Mouse (Mus musculus) C2C12 (cell line): ENCODE measurements at regions not wholly inside any gene's neighbourhood (a gene's known extent, or its start where the extent isn't known, plus 50 kb on each side); places are given as distances from the start of the nearest gene placed in this dataset.

ENCODE experiments used
- H3K27me3 ChIP-seq: one replicate; pipeline ENCODE4 v1.6.1; 2011; ENCODE audit not compliant: control insufficient read depth, insufficient read depth, insufficient read length
- H3K36me3 ChIP-seq: one replicate; pipeline ENCODE4 v1.6.1; 2011; ENCODE audit not compliant: control insufficient read depth, insufficient read depth
- H3K4me3 ChIP-seq: one replicate; pipeline ENCODE4 v1.5.1; 2011; ENCODE audit warnings: mild to moderate bottlenecking, control low read depth; ENCODE audit not compliant: poor library complexity, insufficient read depth, severe bottlenecking
- H3K79me2 ChIP-seq: one replicate; pipeline ENCODE4 v1.6.1; 2011; ENCODE audit not compliant: control insufficient read depth, insufficient read depth
- H3K79me3 ChIP-seq: one replicate; pipeline ENCODE4 v1.6.1; 2011; ENCODE audit warnings: low read depth, control low read depth
- H3ac ChIP-seq: one replicate; pipeline ENCODE3; 2011; ENCODE audit warnings: low read depth; ENCODE audit not compliant: control insufficient read depth, insufficient read length
- CEBPB ChIP-seq: IDR thresholded peaks from one replicate; pipeline ENCODE4 v1.6.1; 2011; ENCODE audit warnings: low read depth, mild to moderate bottlenecking, control low read depth, moderate library complexity
- CTCF ChIP-seq: IDR thresholded peaks from one replicate; pipeline ENCODE4 v1.5.1; 2011; ENCODE audit not compliant: control insufficient read depth, insufficient read depth, insufficient read length
- FOSL1 ChIP-seq: IDR thresholded peaks from one replicate; pipeline ENCODE4 v1.8.0; 2011; ENCODE audit warnings: mild to moderate bottlenecking, low read length; ENCODE audit not compliant: poor library complexity, insufficient read depth, severe bottlenecking
- MAX ChIP-seq: IDR thresholded peaks from one replicate; pipeline ENCODE4 v1.6.1; 2011; ENCODE audit warnings: mild to moderate bottlenecking, control low read depth
- MYOD1 ChIP-seq: IDR thresholded peaks from one replicate; pipeline ENCODE4 v1.6.1; 2011; ENCODE audit warnings: low read depth; ENCODE audit not compliant: control insufficient read depth, insufficient read length
- MYOG ChIP-seq: IDR thresholded peaks from one replicate; pipeline ENCODE4 v1.6.1; 2011; ENCODE audit not compliant: control insufficient read depth, insufficient read length; ENCODE audit errors: extremely low read depth
- USF1 ChIP-seq: IDR thresholded peaks from one replicate; pipeline ENCODE4 v1.6.1; 2011; ENCODE audit warnings: low read depth, mild to moderate bottlenecking, control low read depth, moderate library complexity

GRCm38 (mm10) chr2:30743976-30744620, 59.4 kb downstream of the 1700001O22Rik start:
- Histone ChIP-seq H3K36me3 (no peaks in the 10 kb centered on the region), H3K4me3 (no peak overlapping the region), H3ac (no peak overlapping the region), H3K79me3 (no peaks in the 10 kb centered on the region), H3K27me3 (no peaks in the 10 kb centered on the region), H3K79me2 (no peaks in the 10 kb centered on the region)
- TF ChIP-seq CEBPB = peak; percentile 57
- no peak for TF ChIP-seq MYOG

GRCm38 (mm10) chr2:30743265-30743846, 60.1 kb downstream of the 1700001O22Rik start:
- H3K79me2 ChIP-seq = no peaks in the 10 kb centered on the region
- TF ChIP-seq CTCF = no peak
- no peak for TF ChIP-seq CEBPB
- peak; percentile 77 for TF ChIP-seq FOSL1
- peak; percentile 98 for TF ChIP-seq MAX
- TF ChIP-seq MYOD1 = peak; percentile 61
- no peak for TF ChIP-seq MYOG
- TF ChIP-seq USF1 = no peak
- H3K27me3 ChIP-seq = no peaks in the 10 kb centered on the region
- H3K4me3 ChIP-seq = no peak overlapping the region
- no peaks in the 10 kb centered on the region for H3K79me3 ChIP-seq
- no peaks in the 10 kb centered on the region for H3K36me3 ChIP-seq
- peak overlapping the region; percentile 19 for H3ac ChIP-seq

GRCm38 (mm10) chr2:30741450-30741849, 62.0 kb downstream of the 1700001O22Rik start:
- Histone ChIP-seq H3ac (no peak overlapping the region), H3K36me3 (no peaks in the 10 kb centered on the region), H3K4me3 (no peak overlapping the region), H3K79me3 (no peaks in the 10 kb centered on the region), H3K27me3 (no peaks in the 10 kb centered on the region), H3K79me2 (no peaks in the 10 kb centered on the region)
- TF ChIP-seq USF1 = no peak
- TF ChIP-seq MAX = no peak
- TF ChIP-seq MYOG = no peak
- TF ChIP-seq CTCF = no peak
- TF ChIP-seq MYOD1 = no peak
- TF ChIP-seq CEBPB = no peak
- no peak for TF ChIP-seq FOSL1

DNA sequence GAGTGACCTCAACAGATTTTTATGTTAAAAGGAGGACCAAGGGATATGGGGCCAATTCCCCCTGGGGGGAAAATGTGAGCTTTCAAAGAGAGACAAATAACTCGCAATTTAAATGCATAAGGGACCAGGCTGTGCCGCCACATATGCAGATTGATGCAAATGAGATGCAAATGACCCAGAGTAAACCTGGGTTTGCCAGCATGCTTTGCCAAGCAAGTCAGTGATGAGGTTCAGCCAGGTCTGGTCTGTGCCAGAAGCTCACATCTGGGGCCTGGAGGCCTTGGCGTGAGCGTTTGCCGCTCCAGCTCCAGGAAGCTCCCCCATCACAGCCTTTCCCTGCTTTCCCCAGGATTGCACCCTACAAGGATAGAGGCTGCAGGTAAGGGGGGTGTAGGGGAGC, 65.7 kb downstream of the 1700001O22Rik start:
- Histone ChIP-seq H3K36me3 (no peaks in the 10 kb centered on the region), H3K79me2 (no peaks in the 10 kb centered on the region), H3ac (no peak overlapping the region), H3K4me3 (no peak overlapping the region), H3K79me3 (no peaks in the 10 kb centered on the region), H3K27me3 (no peaks in the 10 kb centered on the region)
- TF ChIP-seq FOSL1 = no peak
- no peak for TF ChIP-seq CTCF
- TF ChIP-seq MYOD1 = no peak
- no peak for TF ChIP-seq USF1
- no peak for TF ChIP-seq CEBPB
- TF ChIP-seq MAX = no peak
- no peak for TF ChIP-seq MYOG

GRCm38 (mm10) chr2:30736705-30737104, 66.8 kb downstream of the 1700001O22Rik start:
- Histone ChIP-seq H3K36me3 (no peaks in the 10 kb centered on the region), H3K27me3 (no peaks in the 10 kb centered on the region), H3K4me3 (no peak overlapping the region), H3K79me3 (no peaks in the 10 kb centered on the region), H3K79me2 (no peaks in the 10 kb centered on the region), H3ac (no peak overlapping the region)
- TF ChIP-seq MYOG = no peak
- TF ChIP-seq USF1 = no peak
- TF ChIP-seq CTCF = no peak
- no peak for TF ChIP-seq CEBPB
- no peak for TF ChIP-seq FOSL1
- TF ChIP-seq MYOD1 = no peak
- TF ChIP-seq MAX = no peak

GRCm38 (mm10) chr2:30736236-30736635, 67.2 kb downstream of the 1700001O22Rik start:
- Histone ChIP-seq H3K27me3 (no peaks in the 10 kb centered on the region), H3K79me2 (no peaks in the 10 kb centered on the region), H3K4me3 (no peak overlapping the region), H3K36me3 (no peaks in the 10 kb centered on the region), H3ac (no peak overlapping the region), H3K79me3 (no peaks in the 10 kb centered on the region)
- TF ChIP-seq MAX (no peak), MYOG (no peak), USF1 (no peak), CEBPB (no peak), MYOD1 (no peak), FOSL1 (no peak), CTCF (no peak)
